Mouse (Mus musculus) thymus, adult 2 months (tissue): ENCODE results near the gene Mfsd12. TPM values are rescaled to one million over a fixed set of nuclear protein-coding genes. Genes with fewer than 3 reads are reported as not detected.

Experiments
- DNase-seq: peaks from one replicate; pipeline ENCODE4 v3.0.0; 2021
- H3K27ac ChIP-seq: fragments of 200-500 bp; 2 replicates; pipeline ENCODE4 v1.5.1; 2012; ENCODE audit warnings: low read length, control low read depth; ENCODE audit not compliant: control insufficient read depth, insufficient read depth
- H3K27me3 ChIP-seq: fragments of 200-500 bp; 2 replicates; pipeline ENCODE4 v1.6.1; 2012; ENCODE audit warnings: mild to moderate bottlenecking, low read length, moderate library complexity, mixed read lengths; ENCODE audit not compliant: control insufficient read depth, insufficient read depth
- H3K36me3 ChIP-seq: fragments of 200-500 bp; 2 replicates; pipeline ENCODE4 v1.6.1; 2012; ENCODE audit warnings: mild to moderate bottlenecking, low read length, moderate library complexity; ENCODE audit not compliant: control insufficient read depth, insufficient read depth
- H3K4me1 ChIP-seq: fragments of 200-500 bp; replicated peaks from 2 replicates; pipeline ENCODE4 v1.6.1; 2012; ENCODE audit warnings: low read length; ENCODE audit not compliant: control insufficient read depth, insufficient read depth
- H3K4me3 ChIP-seq: fragments of 200-500 bp; 2 replicates; pipeline ENCODE4 v1.5.1; 2012; ENCODE audit warnings: mild to moderate bottlenecking, low read length, control low read depth, moderate library complexity; ENCODE audit not compliant: control insufficient read depth, insufficient read depth
- CTCF ChIP-seq: fragments of 200-500 bp; IDR thresholded peaks from 2 replicates; pipeline ENCODE4 v1.5.1; 2012; ENCODE audit warnings: mild to moderate bottlenecking, control low read depth, low read length, moderate library complexity, borderline replicate concordance; ENCODE audit not compliant: control insufficient read depth, poor library complexity, insufficient read depth; ENCODE audit errors: extremely low read depth
- POLR2A ChIP-seq: fragments of 200-500 bp; IDR thresholded peaks from 2 replicates; pipeline ENCODE4 v1.6.1; 2012; ENCODE audit warnings: mild to moderate bottlenecking, low read length, control low read depth, moderate library complexity; ENCODE audit not compliant: control insufficient read depth, poor library complexity, insufficient read depth; ENCODE audit errors: extremely low read depth
- WGBS: fragments of 180-500 bp; shearing (Covaris S2); methylation state at CpG from one replicate; pipeline ENCODE4 v1.1.7; 2018; 5-methylcytosine and 5-hydroxymethylcytosine counted together
- polyA plus RNA-seq: library from polyadenylated mRNA; depleted of rRNA; stranded (reverse); fragments of >200 nt; gene quantifications from 2 replicates; pipeline ENCODE4 v1.2.3, GENCODE M21; 2012; rRNA removed

Mfsd12 gene
- polyA plus RNA-seq, 1 experiment: 65.3 TPM

- peaks cover 8% of the 10 kb centered on the region for H3K4me1 ChIP-seq
- no peak for DNase-seq
- no peaks in the 10 kb centered on the region for H3K36me3 ChIP-seq
- WGBS: 88% methylated on average over 5 of the region's 5 CpGs
- no peaks in the 10 kb centered on the region for H3K27me3 ChIP-seq
- H3K27ac ChIP-seq: peak overlapping the region; percentile 19; the same call in 1 of the 2 replicates
- no peak for TF ChIP-seq CTCF
- TF ChIP-seq POLR2A: no peak
- H3K4me3 ChIP-seq: no peak overlapping the region
Observed at GRCm38 (mm10) chr10:81415146-81415545, 57.9 kb downstream of the Mfsd12 start.

Other genes with a start within 250 kb of the Mfsd12 start
- 66.0 and 87.5 TPM in 2 replicates for gene Zbtb7a, start 222.3 kb upstream of the Mfsd12 start, polyA plus RNA-seq
- gene Pias4, start 189.6 kb upstream of the Mfsd12 start, polyA plus RNA-seq: 67.6 and 72.9 TPM in 2 replicates
- gene Eef2, start 180.9 kb upstream of the Mfsd12 start, polyA plus RNA-seq: 2,100 and 2,369 TPM in 2 replicates
- gene Dapk3, start 174.5 kb upstream of the Mfsd12 start, polyA plus RNA-seq: 95.9 and 103 TPM in 2 replicates
- not detected in 2 replicates for gene 4930442H23Rik, start 173.6 kb upstream of the Mfsd12 start, polyA plus RNA-seq
- gene Nmrk2, start 155.4 kb upstream of the Mfsd12 start, polyA plus RNA-seq: 0.12 TPM in 1 of 2 replicates, not detected in the other
- gene Atcay, start 126.7 kb upstream of the Mfsd12 start, polyA plus RNA-seq: 2.4 and 2.5 TPM in 2 replicates
- 9.1 and 9.6 TPM in 2 replicates for gene Zfr2, start 124.3 kb upstream of the Mfsd12 start, polyA plus RNA-seq
- 19.5 and 21.0 TPM in 2 replicates for gene Matk, start 104.6 kb upstream of the Mfsd12 start, polyA plus RNA-seq
- 102 and 118 TPM in 2 replicates for gene Mrpl54, start 90.6 kb upstream of the Mfsd12 start, polyA plus RNA-seq
- gene Apba3, start 90.5 kb upstream of the Mfsd12 start, polyA plus RNA-seq: 125 and 136 TPM in 2 replicates
- gene Tjp3, start 65.9 kb upstream of the Mfsd12 start, polyA plus RNA-seq: 27.5 and 34.5 TPM in 2 replicates
- 212 and 239 TPM in 2 replicates for gene Pip5k1c, start 64.5 kb upstream of the Mfsd12 start, polyA plus RNA-seq
- 89.3 and 89.6 TPM in 2 replicates for gene Cactin, start 36.4 kb upstream of the Mfsd12 start, polyA plus RNA-seq
- 310 and 312 TPM in 2 replicates for gene Tbxa2r, start 28.8 kb upstream of the Mfsd12 start, polyA plus RNA-seq
- gene Gipc3, start 14.2 kb upstream of the Mfsd12 start, polyA plus RNA-seq: 0.70 and 0.82 TPM in 2 replicates
- 199 and 209 TPM in 2 replicates for gene Hmg20b, start 7.0 kb upstream of the Mfsd12 start, polyA plus RNA-seq
- gene 4930404N11Rik, start 8.3 kb downstream of the Mfsd12 start, polyA plus RNA-seq: 12.7 TPM in 2 replicates
- gene Fzr1, start 21.0 kb downstream of the Mfsd12 start, polyA plus RNA-seq: 181 and 201 TPM in 2 replicates
- gene Dohh, start 26.9 kb downstream of the Mfsd12 start, polyA plus RNA-seq: 119 and 123 TPM in 2 replicates
- 4.1 and 5.3 TPM in 2 replicates for gene Gm48551, start 27.0 kb downstream of the Mfsd12 start, polyA plus RNA-seq
- gene Gm48552, start 31.5 kb downstream of the Mfsd12 start, polyA plus RNA-seq: 7.5 and 8.4 TPM in 2 replicates
- 49.7 and 51.1 TPM in 2 replicates for gene Smim24, start 35.6 kb downstream of the Mfsd12 start, polyA plus RNA-seq
- 26.3 and 26.7 TPM in 2 replicates for gene Nfic, start 98.1 kb downstream of the Mfsd12 start, polyA plus RNA-seq
- gene Celf5, start 125.2 kb downstream of the Mfsd12 start, polyA plus RNA-seq: 4.3 and 5.1 TPM in 2 replicates
- 332 and 337 TPM in 2 replicates for gene Ncln, start 138.9 kb downstream of the Mfsd12 start, polyA plus RNA-seq
- gene S1pr4, start 142.6 kb downstream of the Mfsd12 start, polyA plus RNA-seq: 84.3 and 87.2 TPM in 2 replicates
- gene Gna15, start 166.7 kb downstream of the Mfsd12 start, polyA plus RNA-seq: 9.5 and 10.6 TPM in 2 replicates
- gene Gna11, start 187.7 kb downstream of the Mfsd12 start, polyA plus RNA-seq: 73.1 and 81.0 TPM in 2 replicates
- gene Aes, start 202.0 kb downstream of the Mfsd12 start, polyA plus RNA-seq: 3,110 and 3,125 TPM in 2 replicates
- gene Tle2, start 217.1 kb downstream of the Mfsd12 start, polyA plus RNA-seq: 100 and 115 TPM in 2 replicates
- 22.5 and 28.8 TPM in 2 replicates for gene Tle6, start 243.6 kb downstream of the Mfsd12 start, polyA plus RNA-seq
- 2.8 and 3.3 TPM in 2 replicates for gene BC025920, start 248.8 kb downstream of the Mfsd12 start, polyA plus RNA-seq